Comparison of ENCODE assay signal across 8 mouse cellular contexts in genomic region chr19:6401131-6401815, GRCm38 (mm10). TPM values are rescaled to one million over a fixed set of nuclear protein-coding genes. Genes with fewer than 3 reads are reported as not detected.
DNase-seq lines count a peak whose midpoint lies in the region; ATAC-seq and TF ChIP-seq lines count a peak whose summit lies in the region.

No protein-coding gene starts in this region.

- peaks cover 39% of the 10 kb centered on the region for H3K4me1 ChIP-seq in forebrain, embryonic 15.5 days

- ATAC-seq in Patski: peak; percentile 48
- ATAC-seq in forebrain, embryonic 15.5 days (replicated peaks): no peak; the same call in 1 of the 2 replicates
- peak; percentile 71 for ATAC-seq in megakaryocyte progenitor cell, adult 5-6 weeks (replicated peaks; ENCODE audit: poor library complexity)

- 0 out of 2 replicates have a peak overlapping the region, but pooled peaks have one; percentile 22 for H3K9ac ChIP-seq in forebrain, embryonic 15.5 days (replicated peaks)

- CTCF ChIA-PET in Patski (lab: Charles Lee): interaction anchor here (1.9 kb wide), 1 partner anchor 17 kb away, joined by 6 read pairs; the partner anchor contains the start of gene Pygm

- peak overlapping the region; percentile 79 for H3K4me3 ChIP-seq in forebrain, embryonic 15.5 days

- in situ Hi-C loops in Patski (cut with MboI; ENCODE audit: low pct_unique_long_range_greater_than_20kb): no loop called here

- no peak for TF ChIP-seq CTCF in Patski (IDR thresholded peaks at IDR 0.05)

- H3K9me3 ChIP-seq in forebrain, embryonic 15.5 days: no peaks in the 10 kb centered on the region

- WGBS in forebrain, embryonic 15.5 days: under 1% methylated on average over 32 of the region's 32 CpGs

- peaks cover 7% of the 10 kb centered on the region for H3K27me3 ChIP-seq in Patski
- H3K27me3 ChIP-seq in forebrain, embryonic 15.5 days: peaks cover 21% of the 10 kb centered on the region

- intact Hi-C loops in heart, postnatal 14 days (cut with DNase I): loop anchor here (2.0 kb wide), 1 partner anchor 52 kb away; no protein-coding TSS in a partner anchor

- DNase-seq in Patski (ENCODE audit: low read depth, low spot score): no peak
- peak; percentile 53 for DNase-seq in c-Kit-positive CD71-positive TER-119-positive erythroid progenitor cells, embryonic 14.5 days (ENCODE audit: low spot score)
- DNase-seq in heart, postnatal 14 days: peak; percentile 90 to 92
- peak; percentile 89 to 92 for DNase-seq in kidney, postnatal 4 days
- DNase-seq in skeletal muscle tissue, adult 2 months (ENCODE audit: low read depth, low spot score): peak; percentile 70
- peak; percentile 79 for DNase-seq in yolk sac, embryonic 10.5 days (ENCODE audit: low spot score)

- H3K4me2 ChIP-seq in forebrain, embryonic 15.5 days (replicated peaks): peak overlapping the region; percentile 99

- H3K27ac ChIP-seq in forebrain, embryonic 15.5 days (replicated peaks): no peak overlapping the region

- H3K36me3 ChIP-seq in forebrain, embryonic 15.5 days: no peaks in the 10 kb centered on the region

- POLR2A ChIA-PET in Patski (lab: Charles Lee): interaction anchor here (0.6 to 1.2 kb wide), 3 partner anchors 11 to 26 kb away, joined by 3 to 4 read pairs (median 3); partner anchors contain the start of gene Pygm

RNA-seq across cellular contexts. Expression of gene Rasgrp2, which starts 2.1 kb away (rescaled TPM):
- polyA plus RNA-seq in Patski (2021): 7.0 TPM
- 34.6 and 41.3 TPM in 2 replicates for polyA plus RNA-seq in forebrain, embryonic 15.5 days (2015; fragmentation: Nextera tagmentation; extraction: Ambion mirVana)
- total RNA-seq in heart, postnatal 14 days (2021): 10 to 100 TPM; 66.6 to 70.7 TPM
- total RNA-seq in megakaryocyte progenitor cell, adult 5-6 weeks (2015): 223 and 244 TPM in 2 replicates
- 283 and 290 TPM in 2 replicates for total RNA-seq in megakaryocyte progenitor cell, adult 5-6 weeks (2017)

RNA-seq across cellular contexts. Expression of gene Pygm, which starts 17.1 kb away (rescaled TPM):
- polyA plus RNA-seq in Patski (2021): 1.0 TPM
- polyA plus RNA-seq in forebrain, embryonic 15.5 days (2015; fragmentation: Nextera tagmentation; extraction: Ambion mirVana): 3.4 and 3.5 TPM in 2 replicates
- total RNA-seq in heart, postnatal 14 days (2021): 100 to 1,000 TPM; 824 to 866 TPM
- total RNA-seq in megakaryocyte progenitor cell, adult 5-6 weeks (2015): 0.30 and 1.5 TPM in 2 replicates
- 0.47 TPM in 1 of 2 replicates, not detected in the other for total RNA-seq in megakaryocyte progenitor cell, adult 5-6 weeks (2017)

RNA-seq across cellular contexts. Expression of gene Nrxn2, which starts 17.3 kb away (rescaled TPM):
- not detected for polyA plus RNA-seq in Patski (2021)
- 31.1 and 32.4 TPM in 2 replicates for polyA plus RNA-seq in forebrain, embryonic 15.5 days (2015; fragmentation: Nextera tagmentation; extraction: Ambion mirVana)
- total RNA-seq in heart, postnatal 14 days (2021): 1 to 10 TPM; 5.2 to 5.9 TPM
- total RNA-seq in megakaryocyte progenitor cell, adult 5-6 weeks (2015): not detected in 2 replicates
- total RNA-seq in megakaryocyte progenitor cell, adult 5-6 weeks (2017): not detected in 2 replicates

RNA-seq across cellular contexts. Expression of gene Sf1, which starts 37.8 kb away (rescaled TPM):
- 186 TPM for polyA plus RNA-seq in Patski (2021)
- 119 and 134 TPM in 2 replicates for polyA plus RNA-seq in forebrain, embryonic 15.5 days (2015; fragmentation: Nextera tagmentation; extraction: Ambion mirVana)
- 100 to 1,000 TPM; 102 to 105 TPM for total RNA-seq in heart, postnatal 14 days (2021)
- 268 and 287 TPM in 2 replicates for total RNA-seq in megakaryocyte progenitor cell, adult 5-6 weeks (2015)
- total RNA-seq in megakaryocyte progenitor cell, adult 5-6 weeks (2017): 156 and 192 TPM in 2 replicates

Comparison
In these comparisons a context has a peak if more than half of its experiments do, and no peak if none do; other contexts are left out.
1. RNA of gene Pygm, which starts 17.1 kb away (total RNA-seq): 824 to 866 TPM in heart, postnatal 14 days; 0.30 to 1.5 TPM in megakaryocyte progenitor cell, adult 5-6 weeks; every median in the first group is over 100 times any median in the second.
2. RNA of gene Nrxn2, which starts 17.3 kb away (total RNA-seq): 5.2 to 5.9 TPM in heart, postnatal 14 days; not detected in megakaryocyte progenitor cell, adult 5-6 weeks; every median in the first group is over 4 times any median in the second.